Mouse (Mus musculus) layer of hippocampus, postnatal 36 days (tissue): ENCODE results near the gene Trim7. TPM values are rescaled to one million over a fixed set of nuclear protein-coding genes. Genes with fewer than 3 reads are reported as not detected.

Source experiments
- total RNA-seq, 2 experiments: library from RNA; stranded (reverse); gene quantifications; 2 replicates each; pipeline ENCODE4 v1.2.3; 2021

The Trim7 gene
- total RNA-seq, 2 experiments from 2014 or later, result 1.6 to 2.5 TPM

Other genes starting within 250 kb of the Trim7 start
- 100 to 1,000 TPM; 241 to 254 TPM for gene Rack1, start 25.8 kb upstream of the Trim7 start, total RNA-seq
- 10 to 100 TPM; 58.3 to 59.6 TPM for gene Trim41, start 8.8 kb upstream of the Trim7 start, total RNA-seq
- 1 to 10 TPM in 1 of 2 experiments, under 1 TPM in 1; 0.40 to 1.3 TPM for gene Gm12184, start 515 bp downstream of the Trim7 start, total RNA-seq
- gene Irgm1, start 45.5 kb downstream of the Trim7 start, total RNA-seq, result 1 to 10 TPM; 3.2 to 4.3 TPM
- under 1 TPM in 1 of 2 experiments, not detected in 1; 0.23 TPM for gene Gm5431, start 76.1 kb downstream of the Trim7 start, total RNA-seq
- 1 to 10 TPM in 1 of 2 experiments, under 1 TPM in 1; 0.66 to 1.5 TPM for gene Psme2b, start 120.0 kb downstream of the Trim7 start, total RNA-seq
- gene Olfr56, start 152.7 kb downstream of the Trim7 start, total RNA-seq, result not detected
- gene 9930111J21Rik1, start 153.3 kb downstream of the Trim7 start, total RNA-seq, result under 1 TPM; 0.55 to 0.76 TPM
- under 1 TPM; 0.20 to 0.38 TPM for gene Gm12185, start 166.1 kb downstream of the Trim7 start, total RNA-seq
- 1 to 10 TPM in 1 of 2 experiments, not detected in 1; 1.2 TPM for gene Tgtp1, start 168.0 kb downstream of the Trim7 start, total RNA-seq
- gene 9930111J21Rik2, start 225.1 kb downstream of the Trim7 start, total RNA-seq, result 1 to 10 TPM; 1.2 to 1.7 TPM
- under 1 TPM in 1 of 2 experiments, not detected in 1; 0.87 TPM for gene Tgtp2, start 238.1 kb downstream of the Trim7 start, total RNA-seq